8 mouse cellular contexts compared by ENCODE assay signal in genomic region chr1:75218227-75219001, GRCm38 (mm10). TPM values are rescaled to one million over a fixed set of nuclear protein-coding genes. Genes with fewer than 3 reads are reported as not detected.
A peak's percentile ranks its signal among the peaks of the same experiment; 100 is the strongest.
DNase-seq lines count a peak whose midpoint lies in the region; ATAC-seq lines count a peak whose summit lies in the region.

No protein-coding gene starts in this region.

- H3K9me3 ChIP-seq in heart, embryonic 16.5 days (replicated peaks; ENCODE audit: control insufficient read depth, low read length): no peaks in the 10 kb centered on the region
- H3K9me3 ChIP-seq in liver, embryonic 15.5 days (replicated peaks): no peaks in the 10 kb centered on the region

- H3K36me3 ChIP-seq in heart, embryonic 16.5 days (ENCODE audit: control insufficient read depth, insufficient read depth): peaks cover 13% of the 10 kb centered on the region
- H3K36me3 ChIP-seq in liver, embryonic 15.5 days (replicated peaks): peaks cover 39% of the 10 kb centered on the region

- ATAC-seq in erythroid progenitor cell, adult 5-6 weeks (replicated peaks; ENCODE audit: low FRiP score, poor library complexity, severe bottlenecking): peak; percentile 65
- ATAC-seq in heart, embryonic 16.5 days (replicated peaks; ENCODE audit: extremely low read depth, insufficient read depth, low FRiP score): peak; percentile 30; the same call in 1 of the 2 replicates
- peak; percentile 68 for ATAC-seq in liver, embryonic 15.5 days (ENCODE audit: insufficient read depth)

- peak overlapping the region; percentile 30 for H3K27ac ChIP-seq in heart, embryonic 16.5 days (ENCODE audit: low read length)
- peak overlapping the region; percentile 95 for H3K27ac ChIP-seq in liver, embryonic 15.5 days (replicated peaks)

- WGBS in heart, embryonic 16.5 days: 1% methylated on average over 38 of the region's 38 CpGs
- under 1% methylated on average over 38 of the region's 38 CpGs for WGBS in liver, embryonic 15.5 days (ENCODE audit: insufficient replicate concordance)

- DNase-seq in B cell, adult 2 months: peak; percentile 82 to 85
- peak; percentile 43 for DNase-seq in adrenal gland, postnatal 10 days
- peak; percentile 46 for DNase-seq in kidney, postnatal 14 days
- peak; percentile 27 for DNase-seq in neural tube, embryonic 10.5 days (ENCODE audit: extremely low spot score, low spot score)
- peak; percentile 67 for DNase-seq in thymus, postnatal 0 days (ENCODE audit: low spot score)

- peak overlapping the region; percentile 71 for H3K4me3 ChIP-seq in heart, embryonic 16.5 days (ENCODE audit: low read length)
- peak overlapping the region; percentile 80 for H3K4me3 ChIP-seq in liver, embryonic 15.5 days (replicated peaks)

- H3K4me2 ChIP-seq in heart, embryonic 16.5 days (ENCODE audit: low read depth, low read length): peak overlapping the region; percentile 98
- peak overlapping the region; percentile 99 for H3K4me2 ChIP-seq in liver, embryonic 15.5 days

- H3K4me1 ChIP-seq in heart, embryonic 16.5 days (ENCODE audit: control insufficient read depth, insufficient read depth, low read length): peaks cover 10% of the 10 kb centered on the region
- peaks cover 62% of the 10 kb centered on the region for H3K4me1 ChIP-seq in liver, embryonic 15.5 days (replicated peaks)

- peak overlapping the region; percentile 72 for H3K9ac ChIP-seq in heart, embryonic 16.5 days (ENCODE audit: low read length)
- H3K9ac ChIP-seq in liver, embryonic 15.5 days: peak overlapping the region; percentile 93

- H3K27me3 ChIP-seq in heart, embryonic 16.5 days (ENCODE audit: control insufficient read depth, insufficient read depth, low read length): peaks cover 7% of the 10 kb centered on the region; the same call in 1 of the 2 replicates
- H3K27me3 ChIP-seq in liver, embryonic 15.5 days: peaks cover 26% of the 10 kb centered on the region

RNA-seq across cellular contexts. Expression of gene Tuba4a, which starts 1.3 kb away (rescaled TPM):
- 100 to 1,000 TPM in 1 of 2 experiments, 10 to 100 TPM in 1; 47.1 to 104 TPM for total RNA-seq in adrenal gland, postnatal 10 days (2021)
- total RNA-seq in erythroid progenitor cell, adult 5-6 weeks (2015; ENCODE audit: low replicate concordance): 474 and 550 TPM in 2 replicates
- total RNA-seq in erythroid progenitor cell, adult 5-6 weeks (2017; ENCODE audit: low replicate concordance): 246 TPM in 2 replicates
- polyA plus RNA-seq in heart, embryonic 16.5 days (2015; fragmentation: Nextera tagmentation; extraction: Ambion mirVana): 63.3 and 81.2 TPM in 2 replicates
- polyA plus RNA-seq in liver, embryonic 15.5 days (2015; fragmentation: Nextera tagmentation; extraction: Ambion mirVana): 372 and 392 TPM in 2 replicates
- polyA plus RNA-seq in thymus, postnatal 0 days (2015; fragmentation: Nextera tagmentation; extraction: Ambion mirVana): 170 and 193 TPM in 2 replicates

RNA-seq across cellular contexts. Expression of gene Stk16, which starts 7.8 kb away (rescaled TPM):
- total RNA-seq in adrenal gland, postnatal 10 days (2021): 100 to 1,000 TPM in 1 of 2 experiments, 10 to 100 TPM in 1; 91.9 to 101 TPM
- 96.0 and 112 TPM in 2 replicates for total RNA-seq in erythroid progenitor cell, adult 5-6 weeks (2015; ENCODE audit: low replicate concordance)
- 82.3 and 141 TPM in 2 replicates for total RNA-seq in erythroid progenitor cell, adult 5-6 weeks (2017; ENCODE audit: low replicate concordance)
- 96.5 and 102 TPM in 2 replicates for polyA plus RNA-seq in heart, embryonic 16.5 days (2015; fragmentation: Nextera tagmentation; extraction: Ambion mirVana)
- 80.2 and 84.8 TPM in 2 replicates for polyA plus RNA-seq in liver, embryonic 15.5 days (2015; fragmentation: Nextera tagmentation; extraction: Ambion mirVana)
- polyA plus RNA-seq in thymus, postnatal 0 days (2015; fragmentation: Nextera tagmentation; extraction: Ambion mirVana): 114 and 120 TPM in 2 replicates

RNA-seq across cellular contexts. Expression of gene Glb1l, which starts 7.8 kb away (rescaled TPM):
- 10 to 100 TPM; 18.3 to 26.6 TPM for total RNA-seq in adrenal gland, postnatal 10 days (2021)
- 23.1 and 23.9 TPM in 2 replicates for total RNA-seq in erythroid progenitor cell, adult 5-6 weeks (2015; ENCODE audit: low replicate concordance)
- 14.2 and 43.3 TPM in 2 replicates for total RNA-seq in erythroid progenitor cell, adult 5-6 weeks (2017; ENCODE audit: low replicate concordance)
- 7.7 and 8.8 TPM in 2 replicates for polyA plus RNA-seq in heart, embryonic 16.5 days (2015; fragmentation: Nextera tagmentation; extraction: Ambion mirVana)
- 3.2 and 4.5 TPM in 2 replicates for polyA plus RNA-seq in liver, embryonic 15.5 days (2015; fragmentation: Nextera tagmentation; extraction: Ambion mirVana)
- polyA plus RNA-seq in thymus, postnatal 0 days (2015; fragmentation: Nextera tagmentation; extraction: Ambion mirVana): 10.9 and 11.3 TPM in 2 replicates

RNA-seq across cellular contexts. Expression of gene A630095N17Rik, which starts 13.5 kb away (rescaled TPM):
- not detected for total RNA-seq in adrenal gland, postnatal 10 days (2021)
- total RNA-seq in erythroid progenitor cell, adult 5-6 weeks (2015; ENCODE audit: low replicate concordance): not detected in 2 replicates
- total RNA-seq in erythroid progenitor cell, adult 5-6 weeks (2017; ENCODE audit: low replicate concordance): not detected in 2 replicates
- 0.24 TPM in 1 of 2 replicates, not detected in the other for polyA plus RNA-seq in heart, embryonic 16.5 days (2015; fragmentation: Nextera tagmentation; extraction: Ambion mirVana)
- polyA plus RNA-seq in liver, embryonic 15.5 days (2015; fragmentation: Nextera tagmentation; extraction: Ambion mirVana): not detected in 2 replicates
- polyA plus RNA-seq in thymus, postnatal 0 days (2015; fragmentation: Nextera tagmentation; extraction: Ambion mirVana): 0.78 and 0.96 TPM in 2 replicates

RNA-seq across cellular contexts. Expression of gene Dnajb2, which starts 17.8 kb away (rescaled TPM):
- 10 to 100 TPM; 40.5 to 45.1 TPM for total RNA-seq in adrenal gland, postnatal 10 days (2021)
- 154 and 158 TPM in 2 replicates for total RNA-seq in erythroid progenitor cell, adult 5-6 weeks (2015; ENCODE audit: low replicate concordance)
- 356 and 386 TPM in 2 replicates for total RNA-seq in erythroid progenitor cell, adult 5-6 weeks (2017; ENCODE audit: low replicate concordance)
- polyA plus RNA-seq in heart, embryonic 16.5 days (2015; fragmentation: Nextera tagmentation; extraction: Ambion mirVana): 45.6 and 46.0 TPM in 2 replicates
- polyA plus RNA-seq in liver, embryonic 15.5 days (2015; fragmentation: Nextera tagmentation; extraction: Ambion mirVana): 28.9 and 32.4 TPM in 2 replicates
- 14.2 and 14.7 TPM in 2 replicates for polyA plus RNA-seq in thymus, postnatal 0 days (2015; fragmentation: Nextera tagmentation; extraction: Ambion mirVana)

Comparison
In these comparisons a context has a peak if more than half of its experiments do, and no peak if none do; other contexts are left out.
1. Peak in every context shown above with its lines: DNase-seq, ATAC-seq, H3K4me3 ChIP-seq and H3K27ac ChIP-seq.
2. DNase-seq: peak in every context shown above with its lines; median percentile 84 in B cell, adult 2 months; 67 in thymus, postnatal 0 days; 46 in kidney, postnatal 14 days; 43 in adrenal gland, postnatal 10 days; 27 in neural tube, embryonic 10.5 days.